Mouse (Mus musculus) ES-E14 (cell line): Measurements from ENCODE around the gene Atrx. TPM values are rescaled to one million over a fixed set of nuclear protein-coding genes. Genes with fewer than 3 reads are reported as not detected.

ENCODE experiments used
- DNase-seq: peaks from one replicate; pipeline ENCODE4 v3.0.0-alpha.2; 2013; ENCODE audit warnings: low read depth, low spot score
- H3K27ac ChIP-seq: 2 replicates; pipeline ENCODE4 v1.5.1; 2012; ENCODE audit warnings: low read depth, mild to moderate bottlenecking, low read length, moderate library complexity, mixed read lengths; ENCODE audit not compliant: poor library complexity, insufficient read depth, severe bottlenecking
- H3K36me3 ChIP-seq: 2 replicates; pipeline ENCODE4 v1.6.1; 2012; ENCODE audit warnings: mild to moderate bottlenecking, low read length, moderate library complexity, mixed read lengths; ENCODE audit not compliant: control insufficient read depth, poor library complexity, insufficient read depth, severe bottlenecking
- H3K4me1 ChIP-seq, 2 experiments: fragments of 150-350 bp in 1 of 2; sonication (generic) in 1 of 2; 2 replicates each; pipeline ENCODE4 v1.6.1; 2012; ENCODE audit warnings: low read length in 2 of 2, mild to moderate bottlenecking in 1 of 2, mixed read lengths in 1 of 2; ENCODE audit not compliant: control insufficient read depth in 2 of 2, insufficient read depth in 2 of 2, poor library complexity in 1 of 2
- H3K4me3 ChIP-seq, 2 experiments: fragments of 150-350 bp in 1 of 2; sonication (generic) in 1 of 2; 2 replicates each; pipeline ENCODE4 v1.5.1; 2012; ENCODE audit warnings: low read length in 2 of 2, low read depth in 1 of 2, mild to moderate bottlenecking in 1 of 2, mixed read lengths in 1 of 2; ENCODE audit not compliant: insufficient read depth in 1 of 2, poor library complexity in 1 of 2, severe bottlenecking in 1 of 2
- H3K9ac ChIP-seq: 2 replicates; pipeline ENCODE4 v1.6.1; 2012; ENCODE audit warnings: low read depth, mild to moderate bottlenecking, low read length, mixed read lengths; ENCODE audit not compliant: poor library complexity, insufficient read depth, severe bottlenecking
- H3K9me3 ChIP-seq: fragments of 150-350 bp; sonication (generic); 2 replicates; pipeline ENCODE4 v1.6.1; 2012; ENCODE audit warnings: low read depth, mild to moderate bottlenecking, low read length; ENCODE audit not compliant: control insufficient read depth, insufficient read depth
- CHD2 ChIP-seq: IDR thresholded peaks from 2 replicates; pipeline ENCODE4 v1.6.1; 2014; ENCODE audit warnings: mild to moderate bottlenecking, low read depth, low read length, inconsistent platforms
- HCFC1 ChIP-seq: IDR thresholded peaks from 2 replicates; pipeline ENCODE4 v1.6.1; 2012; ENCODE audit warnings: low read length, inconsistent platforms, borderline replicate concordance; ENCODE audit not compliant: insufficient read depth
- MAFK ChIP-seq: IDR thresholded peaks from 2 replicates; pipeline ENCODE4 v1.6.1; 2014; ENCODE audit warnings: mild to moderate bottlenecking, low read depth, low read length, inconsistent platforms; ENCODE audit not compliant: insufficient read depth
- ZC3H11A ChIP-seq: IDR thresholded peaks from 2 replicates; pipeline ENCODE4 v1.6.1; 2012; ENCODE audit warnings: low read depth, mild to moderate bottlenecking, inconsistent platforms, low read length, borderline replicate concordance
- ZNF384 ChIP-seq: IDR thresholded peaks from 2 replicates; pipeline ENCODE4 v1.6.1; 2012; ENCODE audit warnings: low read depth, low read length, inconsistent platforms
- in situ Hi-C, 2 experiments: fragments of 600-800 bp; cut with MboI; formaldehyde crosslinking; loops; one replicate each; pipeline ENCODE4 v1.15.1; 2025; ENCODE audit warnings: low sequenced_read_pairs in 2 of 2, inconsistent platforms in 1 of 2; ENCODE audit not compliant: unreplicated experiment in 2 of 2
- total RNA-seq: library from RNA; depleted of rRNA; stranded (reverse); fragments of 300-350 nt; gene quantifications from 2 replicates; pipeline ENCODE4 v1.2.3, GENCODE M21; 2012

Atrx gene
- total RNA-seq, 1 experiment, result 189 TPM

DNA sequence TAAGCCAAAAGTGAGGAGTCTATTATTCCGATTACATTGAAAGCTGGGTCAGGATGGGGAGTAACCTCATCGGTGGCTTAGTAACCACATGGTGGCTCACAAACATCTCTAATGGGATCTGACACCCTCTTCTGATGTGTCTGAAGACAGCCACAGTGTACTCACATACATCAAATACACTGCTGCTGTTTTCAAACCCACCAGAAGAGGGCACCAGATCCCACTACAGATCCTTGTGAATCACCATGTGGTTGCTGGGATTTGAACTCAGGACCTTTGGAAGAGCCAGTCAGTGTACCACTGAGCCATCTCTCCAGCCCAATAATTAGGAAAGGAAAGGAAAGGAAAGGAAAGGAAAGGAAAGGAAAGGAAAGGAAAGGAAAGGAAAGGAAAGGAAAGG is 7.8 kb downstream of the Atrx start:
- H3K36me3 ChIP-seq, result peaks cover 4% of the 10 kb centered on the region
- H3K27ac ChIP-seq, result no peak overlapping the region
- no peak for DNase-seq
- H3K9ac ChIP-seq, result no peak overlapping the region
- in situ Hi-C loops, result loop anchor here in 1 of 2 experiments (10.0 kb wide), 1 partner anchor 253 kb away; no protein-coding TSS in a partner anchor
- TF ChIP-seq MAFK (no peak), CHD2 (no peak), ZC3H11A (no peak), ZNF384 (no peak), HCFC1 (no peak)
- no peaks in the 10 kb centered on the region for H3K9me3 ChIP-seq
- no peak overlapping the region for H3K4me3 ChIP-seq
- peaks cover 2% of the 10 kb centered on the region in 2 experiments; a peak in 2 of 4 replicates for H3K4me1 ChIP-seq

GRCm38 (mm10) chrX:105911728-105912127 is 17.5 kb downstream of the Atrx start:
- in situ Hi-C loops, result no loop called here
- no peak for DNase-seq
- H3K9me3 ChIP-seq, result no peaks in the 10 kb centered on the region
- no peak overlapping the region for H3K4me3 ChIP-seq
- TF ChIP-seq CHD2 (no peak), MAFK (no peak), ZC3H11A (no peak)
- no peak overlapping the region for H3K27ac ChIP-seq
- H3K9ac ChIP-seq, result no peak overlapping the region
- H3K36me3 ChIP-seq, result no peaks in the 10 kb centered on the region; the same call in 1 of the 2 replicates
- peaks cover 0 to 2% of the 10 kb centered on the region in 2 experiments; a peak in 2 of 4 replicates for H3K4me1 ChIP-seq

- no peak overlapping the region for H3K27ac ChIP-seq
- H3K9me3 ChIP-seq, result no peaks in the 10 kb centered on the region
- DNase-seq, result no peak
- no peak for TF ChIP-seq ZNF384
- TF ChIP-seq CHD2, result no peak
- no peak for TF ChIP-seq ZC3H11A
- TF ChIP-seq MAFK, result no peak
- TF ChIP-seq HCFC1, result no peak
- in situ Hi-C loops, result no loop called here
- H3K9ac ChIP-seq, result no peak overlapping the region
- no peak overlapping the region for H3K4me3 ChIP-seq
- H3K4me1 ChIP-seq, result no peaks in the 10 kb centered on the region
- no peaks in the 10 kb centered on the region; the same call in 1 of the 2 replicates for H3K36me3 ChIP-seq
Observed at GRCm38 (mm10) chrX:105901611-105902010, 27.6 kb downstream of the Atrx start.

DNA sequence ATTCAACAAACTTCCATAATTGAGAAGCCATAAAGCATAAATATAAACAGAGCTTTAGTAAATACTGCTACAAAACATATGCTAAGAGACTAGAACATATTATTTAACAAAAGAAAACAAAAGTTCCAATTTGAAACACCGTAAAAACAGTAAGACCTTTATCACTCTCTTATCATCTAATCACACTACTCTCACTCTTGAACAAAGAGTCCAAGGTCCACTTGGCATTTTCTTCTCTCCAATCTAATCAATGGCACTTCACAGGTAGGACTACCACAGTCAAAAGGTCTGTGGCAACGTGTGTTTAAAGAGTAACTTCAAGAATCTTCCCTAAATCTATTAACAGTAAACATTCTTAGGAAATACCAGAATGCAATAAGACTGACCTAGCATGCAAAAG is 42.3 kb downstream of the Atrx start:
- Histone ChIP-seq H3K4me1 (no peaks in the 10 kb centered on the region), H3K36me3 (no peaks in the 10 kb centered on the region; the same call in 1 of the 2 replicates), H3K4me3 (no peak overlapping the region), H3K9ac (no peak overlapping the region), H3K9me3 (no peaks in the 10 kb centered on the region), H3K27ac (no peak overlapping the region)
- in situ Hi-C loops, result no loop called here
- TF ChIP-seq MAFK, result no peak
- no peak for TF ChIP-seq ZNF384
- TF ChIP-seq HCFC1, result no peak
- no peak for TF ChIP-seq ZC3H11A
- no peak for TF ChIP-seq CHD2
- DNase-seq, result no peak

DNA sequence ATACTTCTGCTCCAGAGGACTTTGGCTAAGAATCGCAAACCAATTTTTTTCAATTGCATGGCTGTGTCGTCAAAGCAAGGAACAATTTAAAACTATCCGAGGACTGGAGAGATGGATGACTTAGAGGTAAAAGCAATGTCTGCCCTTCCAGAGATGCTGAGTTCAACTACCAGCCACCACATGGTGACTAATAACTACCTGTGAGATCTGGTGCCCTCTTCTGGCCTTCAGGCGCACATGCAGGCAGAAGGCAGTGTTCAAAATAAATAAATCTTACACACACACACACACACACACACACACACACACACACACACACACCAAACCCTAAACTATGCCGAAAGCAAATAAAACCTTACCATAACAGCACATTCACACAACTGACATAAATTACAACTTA is 64.8 kb downstream of the Atrx start:
- peak; percentile 31 for DNase-seq

More for the DNA sequence above, 64.8 kb downstream of the Atrx start:
- no peak overlapping the region for H3K27ac ChIP-seq
- no peaks in the 10 kb centered on the region for H3K4me1 ChIP-seq
- no peaks in the 10 kb centered on the region for H3K9me3 ChIP-seq
- no peak overlapping the region for H3K9ac ChIP-seq
- peaks cover 3% of the 10 kb centered on the region for H3K36me3 ChIP-seq
- no peak for TF ChIP-seq HCFC1
- no peak for TF ChIP-seq CHD2
- TF ChIP-seq ZC3H11A, result no peak
- TF ChIP-seq MAFK, result no peak
- TF ChIP-seq ZNF384, result no peak
- no peak overlapping the region for H3K4me3 ChIP-seq
- in situ Hi-C loops, result no loop called here
